Mouse (Mus musculus) layer of hippocampus, postnatal 14 days (tissue): ENCODE measurements at regions not wholly inside any gene's neighbourhood (a gene's known extent, or its start where the extent isn't known, plus 50 kb on each side); places are given as distances from the start of the nearest gene placed in this dataset.

ENCODE experiments used
- DNase-seq, 2 experiments: peaks; one replicate each; pipeline ENCODE4 v3.0.0; 2021 to 2022; ENCODE audit warnings: low spot score in 2 of 2, mixed read lengths in 1 of 2

- DNase-seq, result no peak
Measured at GRCm38 (mm10) chr1:133549816-133550215, 60.3 kb downstream of the Snrpe start.

- no peak for DNase-seq
Measured at GRCm38 (mm10) chr1:133548971-133549370, 61.1 kb downstream of the Snrpe start.

- DNase-seq, result no peak
Measured at GRCm38 (mm10) chr1:133547541-133547940, 62.5 kb downstream of the Snrpe start.

- no peak for DNase-seq
Measured at GRCm38 (mm10) chr1:133544996-133545395, 65.1 kb downstream of the Snrpe start.

- no peak for DNase-seq
Measured at GRCm38 (mm10) chr1:133543751-133544150, 66.3 kb downstream of the Snrpe start.

- DNase-seq, result no peak
Measured at GRCm38 (mm10) chr1:133541996-133542775, 67.9 kb downstream of the Snrpe start.

- DNase-seq, result no peak
Measured at GRCm38 (mm10) chr1:133530698-133531097, 79.4 kb downstream of the Snrpe start.

GRCm38 (mm10) chr1:133529817-133530216 is 80.3 kb downstream of the Snrpe start:
- DNase-seq, result no peak

- DNase-seq, result no peak
Measured at GRCm38 (mm10) chr1:133527651-133528385, 82.3 kb downstream of the Snrpe start.

- DNase-seq, result no peak
Measured at GRCm38 (mm10) chr1:133522825-133523224, 87.3 kb downstream of the Snrpe start.

GRCm38 (mm10) chr1:133520652-133521051 is 89.4 kb downstream of the Snrpe start:
- no peak for DNase-seq

GRCm38 (mm10) chr1:133517020-133517419 is 92.8 kb upstream of the Sox13 start:
- no peak for DNase-seq

- DNase-seq, result no peak
Measured at GRCm38 (mm10) chr1:133504116-133504515, 79.9 kb upstream of the Sox13 start.

- peak in 1 of 2 experiments; percentile 11 for DNase-seq
Measured at GRCm38 (mm10) chr1:133503336-133503735, 79.2 kb upstream of the Sox13 start.

- DNase-seq, result no peak
Measured at GRCm38 (mm10) chr1:133501016-133501415, 76.8 kb upstream of the Sox13 start.

GRCm38 (mm10) chr1:133492986-133493741 is 69.0 kb upstream of the Sox13 start:
- DNase-seq, result peak; percentile 31 to 41

- DNase-seq, result peak; percentile 40 to 41
Measured at GRCm38 (mm10) chr1:133492291-133492985, 68.3 kb upstream of the Sox13 start.

- DNase-seq, result no peak
Measured at GRCm38 (mm10) chr1:133491857-133492290, 67.7 kb upstream of the Sox13 start.

GRCm38 (mm10) chr1:133487171-133487901 is 63.2 kb upstream of the Sox13 start:
- DNase-seq, result no peak

- no peak for DNase-seq
Measured at GRCm38 (mm10) chr1:133486370-133486769, 62.2 kb upstream of the Sox13 start.
